Mouse (Mus musculus): Measurements from ENCODE around the gene Sema7a.

DNA sequence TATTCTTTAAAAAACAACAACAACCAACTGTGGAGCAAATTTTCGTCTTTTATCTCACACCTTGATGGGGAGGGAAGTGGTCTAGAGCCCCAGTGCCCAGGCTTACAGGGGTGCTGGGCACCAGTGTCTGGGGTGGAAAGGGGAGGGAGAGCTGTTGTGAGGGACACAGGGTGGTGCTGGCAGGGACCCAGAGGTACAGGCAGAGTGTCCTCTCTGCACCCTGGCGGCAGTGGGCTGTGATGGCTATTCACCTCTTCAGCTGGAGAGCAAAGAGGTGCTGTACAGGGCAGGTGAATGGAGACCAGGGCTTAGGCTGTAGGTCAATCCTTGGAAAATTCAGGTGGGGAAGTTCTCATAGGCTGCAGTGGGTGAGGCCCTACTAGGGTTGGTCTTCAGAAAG, 59.8 kb downstream of the Sema7a start:
- TF ChIP-seq POLR2A (IDR thresholded peaks at IDR 0.05; ENCODE audit: insufficient read depth, low read length) = no peak
- TF ChIP-seq EP300 (IDR thresholded peaks at IDR 0.05; ENCODE audit: insufficient read depth, low read depth, low read length) = no peak
- TF ChIP-seq CTCF (IDR thresholded peaks at IDR 0.05; ENCODE audit: low read depth, low read length) = no peak
